Mouse (Mus musculus) stomach, embryonic 16.5 days (tissue): ENCODE data around the gene Stk32c. TPM values are rescaled to one million over a fixed set of nuclear protein-coding genes. Genes with fewer than 3 reads are reported as not detected.

Experiments used
- ATAC-seq: fragments of 200-750 bp; cut with Nextera tagmentation; 2 replicates; pipeline ENCODE4 v1.8.0; 2017; ENCODE audit warnings: moderate number of reproducible peaks, moderate TSS enrichment; ENCODE audit not compliant: insufficient read depth, low FRiP score
- H3K27ac ChIP-seq: fragments of 300-500 bp; sonication (generic); 2 replicates; pipeline ENCODE4 v1.5.1; 2014; ENCODE audit warnings: low read length
- H3K27me3 ChIP-seq: fragments of 300-500 bp; sonication (generic); 2 replicates; pipeline ENCODE4 v1.6.1; 2014; ENCODE audit warnings: low read length, control low read depth, mixed read lengths; ENCODE audit not compliant: control insufficient read depth, insufficient read depth
- H3K36me3 ChIP-seq: fragments of 300-500 bp; sonication (generic); 2 replicates; pipeline ENCODE4 v1.6.1; 2014; ENCODE audit warnings: low read length; ENCODE audit not compliant: control insufficient read depth, insufficient read depth
- H3K4me1 ChIP-seq: fragments of 300-500 bp; sonication (generic); 2 replicates; pipeline ENCODE4 v1.6.1; 2014; ENCODE audit warnings: low read length, control low read depth, mixed read lengths; ENCODE audit not compliant: control insufficient read depth, insufficient read depth
- H3K4me2 ChIP-seq: fragments of 300-500 bp; sonication (generic); 2 replicates; pipeline ENCODE4 v1.6.1; 2014; ENCODE audit warnings: low read depth, low read length, mixed read lengths
- H3K4me3 ChIP-seq: fragments of 300-500 bp; sonication (generic); replicated peaks from 2 replicates; pipeline ENCODE4 v1.5.1; 2014; ENCODE audit warnings: mild to moderate bottlenecking, low read length
- H3K9ac ChIP-seq: fragments of 300-500 bp; sonication (generic); 2 replicates; pipeline ENCODE4 v1.6.1; 2014; ENCODE audit warnings: low read length
- H3K9me3 ChIP-seq: fragments of 300-500 bp; sonication (generic); replicated peaks from 2 replicates; pipeline ENCODE4 v1.6.1; 2016; ENCODE audit warnings: low read length, control low read depth; ENCODE audit not compliant: control insufficient read depth
- WGBS: fragments of 180-500 bp; shearing (Covaris S2); extraction: QIAGEN DNeasy Blood & Tissue Kit; methylation state at CpG from one replicate; pipeline ENCODE4 v1.1.7; 2014; 5-methylcytosine and 5-hydroxymethylcytosine counted together
- polyA plus RNA-seq: library from polyadenylated mRNA; unstranded; fragments of >200 nt; fragmentation: Nextera tagmentation; extraction: Ambion mirVana; gene quantifications from 2 replicates; pipeline ENCODE4 v1.2.1, GENCODE M21; 2015

Gene Stk32c
- polyA plus RNA-seq, 1 experiment from 2014 or later, result 0.17 TPM

GRCm38 (mm10) chr7:139130361-139130760 is 82.7 kb downstream of the Stk32c start:
- no peak for ATAC-seq
- 29% methylated on average over 6 of the region's 6 CpGs for WGBS
- no peaks in the 10 kb centered on the region for H3K9me3 ChIP-seq
- H3K4me3 ChIP-seq, result no peak overlapping the region
- no peaks in the 10 kb centered on the region for H3K4me1 ChIP-seq
- H3K4me2 ChIP-seq, result no peak overlapping the region
- H3K27me3 ChIP-seq, result no peaks in the 10 kb centered on the region
- no peaks in the 10 kb centered on the region for H3K36me3 ChIP-seq
- H3K27ac ChIP-seq, result no peak overlapping the region
- H3K9ac ChIP-seq, result no peak overlapping the region

- 65% methylated on average over 4 of the region's 4 CpGs for WGBS
- ATAC-seq, result no peak
- no peaks in the 10 kb centered on the region for H3K9me3 ChIP-seq
These were observed 84.1 kb downstream of the Stk32c start for GRCm38 (mm10) chr7:139128994-139129393.

GRCm38 (mm10) chr7:139126549-139126948 is 86.6 kb downstream of the Stk32c start:
- no peak overlapping the region for H3K4me3 ChIP-seq
- H3K9ac ChIP-seq, result no peak overlapping the region
- 75% methylated on average over 7 of the region's 7 CpGs for WGBS
- H3K4me1 ChIP-seq, result no peaks in the 10 kb centered on the region
- H3K4me2 ChIP-seq, result no peak overlapping the region
- no peak overlapping the region for H3K27ac ChIP-seq
- ATAC-seq, result no peak
- no peaks in the 10 kb centered on the region for H3K36me3 ChIP-seq
- no peaks in the 10 kb centered on the region for H3K27me3 ChIP-seq
- no peaks in the 10 kb centered on the region for H3K9me3 ChIP-seq

More at GRCm38 (mm10) chr7:139128994-139129393, 84.1 kb downstream of the Stk32c start:
- no peaks in the 10 kb centered on the region for H3K27me3 ChIP-seq
- H3K4me2 ChIP-seq, result no peak overlapping the region
- H3K4me3 ChIP-seq, result no peak overlapping the region
- H3K27ac ChIP-seq, result no peak overlapping the region
- H3K4me1 ChIP-seq, result no peaks in the 10 kb centered on the region
- H3K9ac ChIP-seq, result no peak overlapping the region
- H3K36me3 ChIP-seq, result no peaks in the 10 kb centered on the region

- no peaks in the 10 kb centered on the region for H3K4me1 ChIP-seq
- H3K4me3 ChIP-seq, result no peak overlapping the region
- WGBS, result 82% methylated on average over 4 of the region's 4 CpGs
- no peaks in the 10 kb centered on the region for H3K36me3 ChIP-seq
- no peak overlapping the region for H3K4me2 ChIP-seq
- no peak overlapping the region for H3K27ac ChIP-seq
- no peaks in the 10 kb centered on the region for H3K27me3 ChIP-seq
- no peaks in the 10 kb centered on the region for H3K9me3 ChIP-seq
- H3K9ac ChIP-seq, result no peak overlapping the region
- ATAC-seq, result no peak
These were observed 87.2 kb downstream of the Stk32c start for GRCm38 (mm10) chr7:139125881-139126280.

- Histone ChIP-seq H3K9ac (no peak overlapping the region), H3K4me1 (no peaks in the 10 kb centered on the region), H3K4me2 (no peak overlapping the region), H3K9me3 (no peaks in the 10 kb centered on the region), H3K27me3 (no peaks in the 10 kb centered on the region), H3K27ac (no peak overlapping the region), H3K36me3 (no peaks in the 10 kb centered on the region), H3K4me3 (no peak overlapping the region)
- no peak for ATAC-seq
- WGBS, result 53% methylated on average over 2 of the region's 2 CpGs
These were observed 93.3 kb downstream of the Stk32c start for GRCm38 (mm10) chr7:139119775-139120153.

- Histone ChIP-seq H3K9me3 (no peaks in the 10 kb centered on the region), H3K27ac (no peak overlapping the region), H3K27me3 (no peaks in the 10 kb centered on the region), H3K9ac (no peak overlapping the region), H3K4me2 (no peak overlapping the region), H3K4me3 (no peak overlapping the region), H3K36me3 (no peaks in the 10 kb centered on the region), H3K4me1 (no peaks in the 10 kb centered on the region)
- 41% methylated on average over 13 of the region's 13 CpGs for WGBS
- 0 out of 2 replicates have a peak, but pooled peaks have one; percentile 10 for ATAC-seq
These were observed 93.8 kb downstream of the Stk32c start for GRCm38 (mm10) chr7:139119152-139119774.

GRCm38 (mm10) chr7:139107908-139108650 is 105.0 kb downstream of the Stk32c start:
- no peak for ATAC-seq
- 83% methylated on average over 9 of the region's 9 CpGs for WGBS
- Histone ChIP-seq H3K27ac (no peak overlapping the region), H3K36me3 (no peaks in the 10 kb centered on the region), H3K4me3 (no peak overlapping the region), H3K9ac (no peak overlapping the region), H3K9me3 (no peaks in the 10 kb centered on the region), H3K4me2 (no peak overlapping the region), H3K4me1 (no peaks in the 10 kb centered on the region), H3K27me3 (no peaks in the 10 kb centered on the region)

GRCm38 (mm10) chr7:139105705-139106104 is 107.4 kb downstream of the Stk32c start:
- H3K4me3 ChIP-seq, result no peak overlapping the region
- H3K9me3 ChIP-seq, result no peaks in the 10 kb centered on the region
- no peak overlapping the region for H3K9ac ChIP-seq
- H3K27me3 ChIP-seq, result no peaks in the 10 kb centered on the region
- no peak overlapping the region for H3K27ac ChIP-seq
- no peaks in the 10 kb centered on the region for H3K36me3 ChIP-seq
- 87% methylated on average over 7 of the region's 7 CpGs for WGBS
- ATAC-seq, result no peak
- H3K4me1 ChIP-seq, result no peaks in the 10 kb centered on the region
- no peak overlapping the region for H3K4me2 ChIP-seq

GRCm38 (mm10) chr7:139105076-139105475 is 108.0 kb downstream of the Stk32c start:
- Histone ChIP-seq H3K9ac (no peak overlapping the region), H3K27ac (no peak overlapping the region), H3K36me3 (no peaks in the 10 kb centered on the region), H3K27me3 (no peaks in the 10 kb centered on the region), H3K4me3 (no peak overlapping the region), H3K9me3 (no peaks in the 10 kb centered on the region), H3K4me2 (no peak overlapping the region), H3K4me1 (no peaks in the 10 kb centered on the region)
- no peak for ATAC-seq
- 79% methylated on average over 5 of the region's 5 CpGs for WGBS
